Mouse (Mus musculus) MEL (cell line): ENCODE results near the gene Fer. TPM values are rescaled to one million over a fixed set of nuclear protein-coding genes. Genes with fewer than 3 reads are reported as not detected.

Source experiments
- DNase-seq: peaks from one replicate; pipeline ENCODE4 v3.0.0; 2011; ENCODE audit warnings: low read depth, low spot score
- H3K27ac ChIP-seq: 2 replicates; pipeline ENCODE4 v1.5.1; 2012; ENCODE audit warnings: low read depth, mild to moderate bottlenecking, control low read depth, low read length, moderate library complexity; ENCODE audit not compliant: control insufficient read depth
- H3K27me3 ChIP-seq, 2 experiments: fragments of 150-350 bp in 1 of 2; sonication (generic) in 1 of 2; 2 replicates each; pipeline ENCODE4 v1.6.1; 2012; ENCODE audit warnings: low read length in 2 of 2, mild to moderate bottlenecking in 2 of 2, improper control_type of control experiment in 1 of 2, moderate library complexity in 1 of 2; ENCODE audit not compliant: insufficient read depth in 2 of 2, control insufficient read depth in 1 of 2
- H3K36me3 ChIP-seq, 2 experiments: 2 replicates each; pipeline ENCODE4 v1.6.1; 2012 to 2014; ENCODE audit warnings: low read length in 2 of 2, improper control_type of control experiment in 1 of 2, inconsistent platforms in 1 of 2, mild to moderate bottlenecking in 1 of 2; ENCODE audit not compliant: insufficient read depth in 2 of 2, control insufficient read depth in 1 of 2
- H3K4me1 ChIP-seq, 2 experiments: fragments of 150-350 bp in 1 of 2; sonication (generic) in 1 of 2; 2 replicates each; pipeline ENCODE4 v1.6.1; 2012; ENCODE audit warnings: low read length in 2 of 2, improper control_type of control experiment in 1 of 2, mild to moderate bottlenecking in 1 of 2; ENCODE audit not compliant: insufficient read depth in 2 of 2, control insufficient read depth in 1 of 2
- H3K4me3 ChIP-seq, 2 experiments: fragments of 150-350 bp in 1 of 2; sonication (generic) in 1 of 2; 2 replicates each; pipeline ENCODE4 v1.5.1; 2012; ENCODE audit warnings: low read depth in 2 of 2, low read length in 2 of 2, mild to moderate bottlenecking in 2 of 2, moderate library complexity in 2 of 2, control low read depth in 1 of 2, improper control_type of control experiment in 1 of 2; ENCODE audit not compliant: control insufficient read depth in 1 of 2, insufficient read depth in 1 of 2
- H3K79me2 ChIP-seq: 2 replicates; pipeline ENCODE4 v1.6.1; 2012; ENCODE audit warnings: mild to moderate bottlenecking, low read length, moderate library complexity; ENCODE audit not compliant: control insufficient read depth, poor library complexity, insufficient read depth
- H3K9ac ChIP-seq: 2 replicates; pipeline ENCODE4 v1.6.1; 2012; ENCODE audit warnings: low read depth, mild to moderate bottlenecking, control low read depth, low read length, moderate library complexity; ENCODE audit not compliant: control insufficient read depth, poor library complexity, severe bottlenecking
- H3K9me3 ChIP-seq: fragments of 150-350 bp; sonication (generic); replicated peaks from 2 replicates; pipeline ENCODE4 v1.6.1; 2012; ENCODE audit warnings: mild to moderate bottlenecking, low read length, improper control_type of control experiment, moderate library complexity; ENCODE audit not compliant: insufficient read depth
- CHD2 ChIP-seq: IDR thresholded peaks from 2 replicates; pipeline ENCODE4 v1.6.1; 2011; ENCODE audit warnings: low read length, improper control_type of control experiment
- CTCF ChIP-seq, 3 experiments: IDR thresholded peaks in 2 of 3; conservative IDR thresholded peaks in 1 of 3; 2 replicates each; pipeline ENCODE4 v1.5.1; 2011 to 2012; ENCODE audit warnings: low read length in 3 of 3, low read depth in 2 of 3, mild to moderate bottlenecking in 2 of 3, improper control_type of control experiment in 1 of 3, inconsistent platforms in 1 of 3, mixed read lengths in 1 of 3, moderate library complexity in 1 of 3; ENCODE audit not compliant: control insufficient read depth in 1 of 3, insufficient read depth in 1 of 3, poor library complexity in 1 of 3, severe bottlenecking in 1 of 3
- ELF1 ChIP-seq: IDR thresholded peaks from 2 replicates; pipeline ENCODE4 v1.6.1; 2014; ENCODE audit warnings: low read depth, mild to moderate bottlenecking, inconsistent platforms, low read length, improper control_type of control experiment, moderate library complexity
- ETS1 ChIP-seq: IDR thresholded peaks from 2 replicates; pipeline ENCODE4 v1.6.1; 2012; ENCODE audit warnings: low read depth, mild to moderate bottlenecking, inconsistent platforms, low read length, improper control_type of control experiment, moderate library complexity
- MXI1 ChIP-seq: IDR thresholded peaks from 2 replicates; pipeline ENCODE4 v1.6.1; 2011; ENCODE audit warnings: mild to moderate bottlenecking, low read depth, low read length, improper control_type of control experiment
- POLR2AphosphoS2 ChIP-seq: IDR thresholded peaks from 2 replicates; pipeline ENCODE4 v1.6.1; 2011; ENCODE audit warnings: low read length, improper control_type of control experiment
- TCF12 ChIP-seq: IDR thresholded peaks from 2 replicates; pipeline ENCODE4 v1.6.1; 2014; ENCODE audit warnings: low read depth, mild to moderate bottlenecking, inconsistent platforms, low read length, improper control_type of control experiment, moderate library complexity
- ZMIZ1 ChIP-seq: IDR thresholded peaks from 2 replicates; pipeline ENCODE4 v1.6.1; 2012; ENCODE audit warnings: low read depth, mild to moderate bottlenecking, inconsistent platforms, low read length, improper control_type of control experiment, moderate library complexity
- polyA plus RNA-seq, 2 experiments: library from polyadenylated mRNA; stranded (reverse) in 1 of 2; unstranded in 1 of 2; fragments of >175 nt in 1 of 2; fragments of >200 nt in 1 of 2; gene quantifications; 2 replicates each; pipeline versions ENCODE4 v1.2.1 to v1.2.4; 2012; ENCODE audit warnings: low replicate concordance in 2 of 2, low read depth in 1 of 2; ENCODE audit not compliant: insufficient read length in 2 of 2, insufficient read depth in 1 of 2, missing spikeins in 1 of 2
- total RNA-seq: library from RNA; depleted of rRNA; stranded (reverse); fragments of 300-350 nt; gene quantifications from 2 replicates; pipeline ENCODE4 v1.2.3, GENCODE M21; 2012; rRNA removed

Gene Fer
- total and polyA plus RNA-seq, 3 experiments = 8.5 to 11.2 TPM; not detected in 1

GRCm38 (mm10) chr17:64182599-64182998 lies 319.7 kb downstream of the Fer start:
- no peak for DNase-seq
- TF ChIP-seq ETS1 = no peak
- TF ChIP-seq CHD2 = no peak
- TF ChIP-seq TCF12 = no peak
- TF ChIP-seq POLR2AphosphoS2 = no peak
- no peak for TF ChIP-seq ELF1
- TF ChIP-seq CTCF (IDR thresholded peaks at IDR 0.05 in 2 of 3, conservative IDR thresholded peaks at IDR 0.05 in 1 of 3; ENCODE audit: control insufficient read depth in 1 of 3, insufficient read depth in 1 of 3, low read depth in 2 of 3, low read length in 3 of 3, poor library complexity in 1 of 3, severe bottlenecking in 1 of 3) = no peak
- Histone ChIP-seq H3K4me1 (no peaks in the 10 kb centered on the region), H3K79me2 (no peaks in the 10 kb centered on the region), H3K4me3 (no peak overlapping the region), H3K9ac (no peak overlapping the region), H3K27ac (no peak overlapping the region), H3K36me3 (no peaks in the 10 kb centered on the region), H3K27me3 (peaks cover 0 to 2% of the 10 kb centered on the region in 2 experiments; a peak in 1 of 4 replicates), H3K9me3 (no peaks in the 10 kb centered on the region)

- DNase-seq = no peak
- no peaks in the 10 kb centered on the region for H3K36me3 ChIP-seq
- no peaks in the 10 kb centered on the region for H3K4me1 ChIP-seq
- no peaks in the 10 kb centered on the region for H3K9me3 ChIP-seq
- H3K79me2 ChIP-seq = no peaks in the 10 kb centered on the region
- H3K9ac ChIP-seq = no peak overlapping the region
- no peak overlapping the region for H3K4me3 ChIP-seq
- no peak overlapping the region for H3K27ac ChIP-seq
- H3K27me3 ChIP-seq = peaks cover 0 to 2% of the 10 kb centered on the region in 2 experiments; a peak in 1 of 4 replicates
- TF ChIP-seq MXI1 (no peak), ZMIZ1 (no peak), ETS1 (no peak)
Observed at GRCm38 (mm10) chr17:64183196-64183595, 320.3 kb downstream of the Fer start.

Other genes with a start within 250 kb of the Fer start
- 0.69 and 1.1 TPM in 2 replicates for gene A930002H24Rik, start 729 bp downstream of the Fer start, total RNA-seq
- gene A930002H24Rik, start 729 bp downstream of the Fer start, polyA plus RNA-seq = under 1 TPM in 1 of 2 experiments, not detected in 1; 0.70 TPM